Mouse (Mus musculus) forebrain, embryonic 14.5 days (tissue): Measurements from ENCODE around the gene Fbxo4. TPM values are rescaled to one million over a fixed set of nuclear protein-coding genes. Genes with fewer than 3 reads are reported as not detected.
A peak's percentile ranks its signal among the peaks of the same experiment; 100 is the strongest.

Experiments used
- ATAC-seq: fragments of 200-750 bp; cut with Nextera tagmentation; 2 replicates; pipeline ENCODE4 v1.8.0; 2017; ENCODE audit warnings: mild to moderate bottlenecking, moderate library complexity
- DNase-seq: peaks from one replicate; pipeline ENCODE4 v3.0.0-alpha.2; 2015; ENCODE audit warnings: low spot score
- H3K27ac ChIP-seq: fragments of 300-500 bp; sonication (generic); 2 replicates; pipeline ENCODE4 v1.5.1; 2014; ENCODE audit warnings: low read depth, mild to moderate bottlenecking, control low read depth, low read length, moderate library complexity
- H3K27me3 ChIP-seq: fragments of 300-500 bp; sonication (generic); replicated peaks from 2 replicates; pipeline ENCODE4 v1.6.1; 2014; ENCODE audit warnings: low read length, control low read depth, mixed read lengths; ENCODE audit not compliant: control insufficient read depth, insufficient read depth
- H3K36me3 ChIP-seq: fragments of 300-500 bp; sonication (generic); 2 replicates; pipeline ENCODE4 v1.6.1; 2014; ENCODE audit warnings: low read length, control low read depth; ENCODE audit not compliant: control insufficient read depth, insufficient read depth
- H3K4me1 ChIP-seq: fragments of 300-500 bp; sonication (generic); 2 replicates; pipeline ENCODE4 v1.6.1; 2014; ENCODE audit warnings: antibody characterized with exemption, low read length, control low read depth; ENCODE audit not compliant: control insufficient read depth, insufficient read depth
- H3K4me2 ChIP-seq: fragments of 300-500 bp; sonication (generic); 2 replicates; pipeline ENCODE4 v1.6.1; 2014; ENCODE audit warnings: mild to moderate bottlenecking, control low read depth, low read length
- H3K4me3 ChIP-seq: fragments of 300-500 bp; sonication (generic); 2 replicates; pipeline ENCODE4 v1.5.1; 2014; ENCODE audit warnings: low read depth, low read length, control low read depth
- H3K9ac ChIP-seq: fragments of 300-500 bp; sonication (generic); 2 replicates; pipeline ENCODE4 v1.6.1; 2014; ENCODE audit warnings: mild to moderate bottlenecking, low read length, control low read depth, moderate library complexity
- H3K9me3 ChIP-seq: fragments of 300-500 bp; sonication (generic); replicated peaks from 2 replicates; pipeline ENCODE4 v1.6.1; 2016; ENCODE audit warnings: low read length, control low read depth, mixed read lengths; ENCODE audit not compliant: control insufficient read depth
- WGBS: fragments of 180-500 bp; shearing (Covaris S2); extraction: QIAGEN DNeasy Blood & Tissue Kit; methylation state at CpG from one replicate; pipeline ENCODE4 v1.1.7; 2014; 5-methylcytosine and 5-hydroxymethylcytosine counted together
- polyA plus RNA-seq: library from polyadenylated mRNA; unstranded; fragments of >200 nt; fragmentation: Nextera tagmentation; extraction: Ambion mirVana; gene quantifications from 2 replicates; pipeline ENCODE4 v1.2.1, GENCODE M21; 2014

The Fbxo4 gene
- polyA plus RNA-seq, 1 experiment from 2014 or later, result 8.0 TPM

DNA sequence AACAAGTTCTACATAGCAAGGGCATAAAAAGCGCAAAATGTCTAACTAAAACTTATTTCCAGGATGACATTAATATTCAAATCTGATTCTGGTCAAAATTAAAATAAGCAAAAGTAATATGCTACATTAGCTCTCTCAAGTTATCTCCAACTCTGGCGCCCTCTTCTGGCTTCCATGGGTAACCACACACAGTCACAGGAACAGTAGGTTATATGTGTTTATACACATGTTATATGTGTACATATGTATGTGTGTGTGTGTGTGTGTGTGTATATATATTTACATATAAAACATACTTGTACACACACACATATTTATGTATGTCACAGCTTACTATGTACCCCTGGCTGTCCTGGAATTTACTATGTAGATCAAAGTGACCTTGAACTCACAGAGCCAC lies 8.6 kb upstream of the Fbxo4 start:
- 59% methylated on average over 2 of the region's 2 CpGs for WGBS
- Histone ChIP-seq H3K4me2 (no peak overlapping the region), H3K27me3 (no peaks in the 10 kb centered on the region), H3K4me1 (no peaks in the 10 kb centered on the region), H3K9me3 (no peaks in the 10 kb centered on the region), H3K4me3 (no peak overlapping the region), H3K9ac (no peak overlapping the region), H3K27ac (no peak overlapping the region), H3K36me3 (peaks cover 62% of the 10 kb centered on the region)
- peak; percentile 32; the same call in 1 of the 2 replicates for ATAC-seq
- peak; percentile 48 for DNase-seq

DNA sequence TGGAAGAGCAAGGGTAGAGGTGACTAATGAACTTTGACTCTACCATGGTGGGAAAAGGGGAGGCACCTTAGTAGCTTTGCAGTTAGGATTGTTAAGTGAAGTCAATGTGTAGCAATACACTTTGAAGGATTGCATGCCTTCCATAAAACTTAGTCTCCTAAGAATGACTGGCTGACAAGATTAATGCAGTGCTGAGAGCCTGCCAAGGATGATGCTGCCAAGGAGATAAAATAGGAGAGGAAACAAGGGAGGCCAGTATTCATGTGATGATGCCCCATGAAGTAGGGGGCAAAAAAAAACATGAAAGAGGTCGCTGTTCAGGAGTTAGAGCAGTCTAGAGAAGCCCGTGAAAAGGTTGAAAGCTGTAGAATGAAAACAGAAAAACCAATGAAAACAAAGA lies 5.5 kb upstream of the Fbxo4 start:
- Histone ChIP-seq H3K36me3 (peaks cover 44% of the 10 kb centered on the region), H3K27ac (no peak overlapping the region), H3K4me1 (no peaks in the 10 kb centered on the region), H3K9me3 (no peaks in the 10 kb centered on the region), H3K4me2 (no peak overlapping the region), H3K4me3 (no peak overlapping the region), H3K27me3 (no peaks in the 10 kb centered on the region), H3K9ac (no peak overlapping the region)
- 91% methylated on average over 2 of the region's 2 CpGs for WGBS
- DNase-seq, result no peak
- no peak for ATAC-seq

DNA sequence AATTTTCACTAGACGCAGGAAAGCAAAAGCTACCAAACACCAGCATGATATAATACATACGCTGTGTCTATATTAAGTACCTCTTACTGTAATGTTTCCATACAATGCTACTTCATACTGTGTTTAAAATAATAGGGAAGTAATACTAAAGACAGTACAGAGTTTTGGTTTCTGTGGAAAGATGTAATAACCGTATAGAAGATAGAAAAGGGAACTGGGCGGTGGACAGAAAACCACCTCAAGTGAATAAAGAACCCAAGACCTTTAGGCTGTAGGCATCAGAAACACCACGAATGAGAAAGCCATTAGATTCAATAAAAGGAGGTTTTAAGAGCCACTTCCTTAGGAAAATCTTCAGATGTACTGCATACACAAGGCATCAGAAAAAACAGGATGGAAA lies 3.4 kb upstream of the Fbxo4 start:
- no peak overlapping the region for H3K27ac ChIP-seq
- ATAC-seq (no peak), DNase-seq (no peak)
- no peaks in the 10 kb centered on the region for H3K4me1 ChIP-seq
- H3K9ac ChIP-seq, result no peak overlapping the region
- H3K4me2 ChIP-seq, result no peak overlapping the region
- no peaks in the 10 kb centered on the region for H3K9me3 ChIP-seq
- H3K4me3 ChIP-seq, result no peak overlapping the region
- no peaks in the 10 kb centered on the region for H3K27me3 ChIP-seq
- WGBS, result 93% methylated on average over 5 of the region's 5 CpGs
- peaks cover 32% of the 10 kb centered on the region for H3K36me3 ChIP-seq

DNA sequence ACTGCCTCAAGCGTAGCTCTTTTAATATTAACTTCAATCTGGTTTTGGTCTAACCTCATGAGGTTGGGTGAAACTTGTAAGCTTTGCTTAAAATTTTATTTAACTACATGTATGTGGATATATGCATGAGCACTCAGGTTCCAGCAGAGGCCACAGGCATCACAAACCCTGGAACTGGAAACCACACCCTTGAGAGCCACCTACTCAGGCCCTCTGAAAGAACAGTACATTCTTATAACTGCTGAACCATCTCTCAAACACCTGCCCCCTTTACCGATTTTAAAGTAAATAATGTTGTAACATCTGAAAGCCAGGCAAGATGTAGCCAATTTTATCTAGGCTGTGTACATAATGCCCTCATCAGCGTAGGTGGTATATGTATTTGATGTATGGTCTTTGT lies 498 bp upstream of the Fbxo4 start:
- peaks cover 14% of the 10 kb centered on the region for H3K36me3 ChIP-seq
- peak overlapping the region; percentile 97 for H3K9ac ChIP-seq
- no peaks in the 10 kb centered on the region for H3K27me3 ChIP-seq
- DNase-seq, result no peak
- 92% methylated on average over 3 of the region's 3 CpGs for WGBS
- no peaks in the 10 kb centered on the region for H3K9me3 ChIP-seq
- H3K4me3 ChIP-seq, result peak overlapping the region; percentile 63; the same call in 1 of the 2 replicates
- peak; percentile 10; the same call in 1 of the 2 replicates for ATAC-seq
- 0 out of 2 replicates have a peak overlapping the region, but pooled peaks have one; percentile 92 for H3K27ac ChIP-seq
- H3K4me1 ChIP-seq, result no peaks in the 10 kb centered on the region
- peak overlapping the region; percentile 68 for H3K4me2 ChIP-seq

DNA sequence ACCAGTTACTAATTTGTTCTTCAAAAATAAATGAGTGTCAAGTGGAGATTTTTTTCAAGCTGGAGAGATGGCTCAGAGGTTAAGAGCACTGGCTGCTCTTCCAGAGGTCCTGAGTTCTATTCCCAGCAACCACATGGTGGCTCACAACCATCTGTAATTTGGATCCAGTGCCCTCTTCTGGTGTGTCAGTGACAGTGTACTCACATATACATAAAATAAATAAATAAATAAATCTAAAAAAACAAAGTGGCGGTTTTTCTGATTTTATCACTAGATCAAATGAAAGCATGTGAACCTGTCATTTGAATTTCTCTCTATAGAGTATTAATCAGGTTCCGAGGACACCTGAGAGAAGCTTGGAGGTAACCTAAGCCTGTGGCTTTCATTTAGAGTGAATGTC lies 1.1 kb downstream of the Fbxo4 start:
- no peak for DNase-seq
- ATAC-seq, result 0 out of 2 replicates have a peak, but pooled peaks have one; percentile 12
- Histone ChIP-seq H3K4me2 (no peak overlapping the region), H3K27ac (no peak overlapping the region), H3K9me3 (no peaks in the 10 kb centered on the region), H3K27me3 (no peaks in the 10 kb centered on the region), H3K4me1 (no peaks in the 10 kb centered on the region), H3K36me3 (peaks cover 3% of the 10 kb centered on the region), H3K4me3 (no peak overlapping the region), H3K9ac (no peak overlapping the region)
- WGBS, result 93% methylated on average over 2 of the region's 2 CpGs

DNA sequence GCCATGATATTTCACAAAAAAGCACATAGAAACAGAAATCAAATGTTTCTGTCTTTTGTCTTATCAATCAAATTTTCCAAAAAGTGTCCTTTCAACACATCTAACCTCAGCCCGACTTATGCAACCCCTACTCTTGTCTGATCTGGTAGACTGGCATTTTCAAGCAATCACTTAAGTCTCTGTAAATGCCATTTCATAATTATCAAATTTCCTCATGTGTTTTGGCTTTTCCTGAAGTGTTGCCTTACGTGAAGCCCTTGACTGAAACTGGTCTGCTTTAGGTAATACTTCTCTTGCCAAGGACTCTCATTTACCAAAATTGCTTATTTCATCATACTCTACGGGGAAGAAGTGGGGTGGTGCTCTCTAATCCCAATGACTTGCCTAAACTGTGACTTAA lies 6.1 kb downstream of the Fbxo4 start:
- Histone ChIP-seq H3K27me3 (no peaks in the 10 kb centered on the region), H3K4me1 (no peaks in the 10 kb centered on the region), H3K4me3 (no peak overlapping the region), H3K9ac (no peak overlapping the region), H3K4me2 (no peak overlapping the region), H3K9me3 (no peaks in the 10 kb centered on the region), H3K27ac (no peak overlapping the region), H3K36me3 (peaks cover 4% of the 10 kb centered on the region; the same call in 1 of the 2 replicates)
- WGBS, result 88% methylated on average over 3 of the region's 3 CpGs
- DNase-seq (no peak), ATAC-seq (no peak)

DNA sequence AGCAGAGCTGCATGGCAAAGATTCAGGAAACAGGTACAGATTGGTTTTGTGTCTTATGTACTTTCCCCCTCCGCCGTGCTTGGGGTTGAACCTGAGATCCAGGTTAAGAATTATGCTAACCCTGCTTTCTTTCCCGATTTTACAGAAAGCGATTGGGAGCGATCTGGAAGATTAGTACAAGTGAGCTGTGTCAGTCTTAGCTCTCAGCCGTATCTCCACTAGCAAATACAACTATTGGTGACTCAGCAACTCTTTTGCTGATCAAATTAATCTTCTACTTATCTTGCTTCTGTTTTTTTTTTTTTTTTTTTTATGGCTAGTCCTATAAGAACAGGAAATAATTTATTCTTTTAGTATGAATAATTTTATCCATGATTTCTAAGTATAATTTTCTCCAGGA lies 9.2 kb downstream of the Fbxo4 start:
- H3K9ac ChIP-seq, result no peak overlapping the region
- no peaks in the 10 kb centered on the region for H3K27me3 ChIP-seq
- 95% methylated on average over 6 of the region's 6 CpGs for WGBS
- H3K9me3 ChIP-seq, result no peaks in the 10 kb centered on the region
- no peak for DNase-seq
- no peaks in the 10 kb centered on the region for H3K4me1 ChIP-seq
- H3K36me3 ChIP-seq, result peaks cover 7% of the 10 kb centered on the region
- ATAC-seq, result no peak
- no peak overlapping the region for H3K27ac ChIP-seq
- no peak overlapping the region for H3K4me3 ChIP-seq
- no peak overlapping the region for H3K4me2 ChIP-seq

DNA sequence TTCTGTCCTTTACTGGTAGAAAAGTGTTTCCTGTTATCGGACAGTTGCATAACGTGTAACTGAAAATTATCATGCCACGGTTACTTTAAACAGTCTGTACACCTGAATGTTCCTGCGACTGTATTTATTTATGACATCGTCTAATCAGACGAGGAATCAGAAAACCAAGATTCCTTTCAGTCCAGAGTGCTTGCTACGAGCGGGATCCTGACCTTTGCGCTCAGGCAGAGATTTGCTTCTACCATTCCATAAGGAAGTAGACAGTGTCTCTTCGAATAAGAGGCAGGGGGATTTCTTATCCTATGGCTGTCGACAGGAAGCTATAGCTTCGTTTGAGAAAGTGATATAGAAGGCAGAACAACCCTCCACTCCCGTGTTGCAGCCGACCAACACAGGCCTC lies 9.6 kb downstream of the Fbxo4 start:
- 87% methylated on average over 14 of the region's 14 CpGs for WGBS
- Histone ChIP-seq H3K9me3 (no peaks in the 10 kb centered on the region), H3K4me1 (no peaks in the 10 kb centered on the region), H3K4me3 (no peak overlapping the region), H3K27ac (no peak overlapping the region), H3K36me3 (peaks cover 7% of the 10 kb centered on the region), H3K9ac (no peak overlapping the region), H3K27me3 (no peaks in the 10 kb centered on the region), H3K4me2 (no peak overlapping the region)
- ATAC-seq (no peak), DNase-seq (no peak)

DNA sequence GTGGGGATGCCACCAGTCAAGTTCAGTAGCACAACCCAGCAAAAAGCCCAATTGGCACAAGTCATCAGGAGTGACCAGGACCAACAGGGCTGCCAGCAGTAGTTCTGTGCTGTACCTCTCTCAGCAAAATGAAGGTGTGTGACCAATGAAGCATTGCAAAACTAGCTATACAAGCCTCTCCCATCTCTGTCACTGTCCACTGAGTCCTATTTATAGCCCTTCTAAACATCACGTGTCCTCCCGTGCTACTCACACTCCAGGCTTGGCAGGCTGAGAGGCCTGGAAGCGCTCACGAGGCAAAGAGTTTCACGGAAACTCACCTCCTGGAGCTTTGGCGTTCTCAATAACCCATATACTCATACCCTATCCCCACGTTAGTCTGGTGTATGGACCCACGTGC lies 17.1 kb downstream of the Fbxo4 start:
- ATAC-seq, result no peak
- 81% methylated on average over 8 of the region's 8 CpGs for WGBS

More for the DNA sequence above, 17.1 kb downstream of the Fbxo4 start:
- Histone ChIP-seq H3K9me3 (no peaks in the 10 kb centered on the region), H3K27me3 (no peaks in the 10 kb centered on the region), H3K9ac (no peak overlapping the region), H3K36me3 (peaks cover 3% of the 10 kb centered on the region; the same call in 1 of the 2 replicates), H3K4me3 (no peak overlapping the region), H3K4me1 (no peaks in the 10 kb centered on the region), H3K27ac (no peak overlapping the region), H3K4me2 (no peak overlapping the region)
- DNase-seq, result no peak
